Mouse (Mus musculus): ENCODE results near the gene Them7. TPM values are rescaled to one million over a fixed set of nuclear protein-coding genes. Genes with fewer than 3 reads are reported as not detected.

Them7 gene
- polyA plus RNA-seq, 1 experiment from 2014 or later: 1.1 TPM

DNA sequence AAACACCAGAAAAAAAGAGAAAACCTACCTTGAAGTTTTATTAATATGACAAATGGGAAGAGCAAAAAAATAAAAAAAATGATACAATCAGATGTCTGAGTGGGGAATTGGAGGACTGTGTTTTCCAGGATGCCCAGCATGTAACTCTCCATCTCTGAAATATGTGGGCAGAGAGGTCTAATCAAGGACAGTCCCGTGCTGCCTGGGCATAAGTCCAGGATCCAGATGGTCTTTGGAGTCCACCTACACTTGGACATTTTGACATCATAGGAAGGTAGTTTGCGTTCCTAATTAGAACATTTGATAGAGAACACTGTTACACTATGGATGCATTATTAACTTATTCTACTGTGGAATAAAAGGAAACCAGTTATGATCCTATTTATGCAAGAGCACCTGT is 33.3 kb downstream of the Them7 start:
- H3K4me3 ChIP-seq: no peak overlapping the region
- ATAC-seq (ENCODE audit: insufficient number of reproducible peaks, low FRiP score): no peak
- H3K4me2 ChIP-seq: no peak overlapping the region
- WGBS: 60% methylated on average over 2 of the region's 2 CpGs
- no peak overlapping the region for H3K27ac ChIP-seq (ENCODE audit: poor library complexity, severe bottlenecking)
- H3K27me3 ChIP-seq (replicated peaks): peaks cover 4% of the 10 kb centered on the region; the same call in 1 of the 2 replicates
- no peaks in the 10 kb centered on the region for H3K9me3 ChIP-seq (replicated peaks)
- H3K4me1 ChIP-seq (replicated peaks): no peaks in the 10 kb centered on the region
- no peak overlapping the region for H3K9ac ChIP-seq
- H3K36me3 ChIP-seq: no peaks in the 10 kb centered on the region

DNA sequence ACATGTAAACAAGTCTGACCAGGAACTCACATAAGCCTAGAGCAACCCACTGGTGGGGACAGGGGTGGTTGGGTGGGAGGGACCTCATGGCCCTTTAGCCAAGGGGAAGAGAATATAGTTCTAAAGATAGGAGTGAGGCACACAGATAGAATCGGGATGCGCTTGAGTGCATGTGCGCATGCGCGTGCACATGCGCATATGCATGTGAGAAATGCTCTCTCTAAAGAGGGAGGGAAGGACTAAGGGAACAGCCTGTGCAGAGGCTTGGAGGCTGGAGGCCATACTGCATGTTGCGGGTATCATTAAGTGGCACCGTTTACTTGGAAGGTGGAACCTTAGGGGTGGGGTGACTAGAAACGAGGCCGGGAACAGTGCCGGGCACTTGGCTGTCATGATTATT is 37.2 kb downstream of the Them7 start:
- no peaks in the 10 kb centered on the region for H3K36me3 ChIP-seq
- H3K27ac ChIP-seq (ENCODE audit: poor library complexity, severe bottlenecking): no peak overlapping the region
- H3K9ac ChIP-seq: no peak overlapping the region
- ATAC-seq (ENCODE audit: insufficient number of reproducible peaks, low FRiP score): no peak
- no peaks in the 10 kb centered on the region for H3K9me3 ChIP-seq (replicated peaks)
- H3K4me3 ChIP-seq: no peak overlapping the region
- no peaks in the 10 kb centered on the region for H3K4me1 ChIP-seq (replicated peaks)
- 93% methylated on average over 11 of the region's 11 CpGs for WGBS
- no peak overlapping the region for H3K4me2 ChIP-seq
- H3K27me3 ChIP-seq (replicated peaks): no peaks in the 10 kb centered on the region

GRCm38 (mm10) chr2:105263219-105263618 is 39.1 kb downstream of the Them7 start:
- Histone ChIP-seq H3K36me3 (no peaks in the 10 kb centered on the region), H3K27ac (ENCODE audit: poor library complexity, severe bottlenecking) (no peak overlapping the region), H3K9ac (no peak overlapping the region), H3K4me1 (replicated peaks) (no peaks in the 10 kb centered on the region), H3K9me3 (replicated peaks) (no peaks in the 10 kb centered on the region), H3K4me3 (no peak overlapping the region), H3K27me3 (replicated peaks) (no peaks in the 10 kb centered on the region), H3K4me2 (no peak overlapping the region)
- ATAC-seq (ENCODE audit: insufficient number of reproducible peaks, low FRiP score): no peak
- WGBS: 26% methylated on average over 2 of the region's 2 CpGs

GRCm38 (mm10) chr2:105282407-105283077 is 58.4 kb downstream of the Them7 start:
- Histone ChIP-seq H3K4me3 (no peak overlapping the region), H3K27me3 (replicated peaks) (no peaks in the 10 kb centered on the region), H3K4me1 (replicated peaks) (no peaks in the 10 kb centered on the region), H3K4me2 (no peak overlapping the region), H3K27ac (ENCODE audit: poor library complexity, severe bottlenecking) (no peak overlapping the region), H3K36me3 (no peaks in the 10 kb centered on the region), H3K9me3 (replicated peaks) (peaks cover 3% of the 10 kb centered on the region; the same call in 1 of the 2 replicates), H3K9ac (no peak overlapping the region)
- no peak for ATAC-seq (ENCODE audit: insufficient number of reproducible peaks, low FRiP score)
- 63% methylated on average over 6 of the region's 6 CpGs for WGBS

DNA sequence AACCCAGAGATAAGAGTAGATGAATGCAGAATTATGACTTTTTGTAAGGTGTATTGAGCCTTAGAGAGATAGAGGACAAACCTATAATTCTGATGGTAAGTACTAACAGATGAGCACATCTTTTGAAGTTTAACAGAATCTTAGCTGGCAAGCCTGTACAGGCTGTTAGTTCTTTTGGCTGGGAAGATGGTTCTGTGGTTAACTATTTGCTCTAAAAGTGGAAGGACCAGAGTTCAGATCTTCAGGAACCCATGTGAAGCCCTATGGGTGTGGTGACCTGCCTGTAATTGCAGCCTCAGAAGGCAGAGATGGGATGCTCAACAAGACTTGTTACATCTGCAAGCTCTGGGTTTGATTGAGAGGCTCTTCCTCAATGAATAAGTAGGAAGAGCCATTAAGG is 59.7 kb downstream of the Them7 start:
- Histone ChIP-seq H3K4me2 (no peak overlapping the region), H3K4me3 (no peak overlapping the region), H3K4me1 (replicated peaks) (no peaks in the 10 kb centered on the region), H3K9ac (no peak overlapping the region), H3K27me3 (replicated peaks) (no peaks in the 10 kb centered on the region), H3K36me3 (no peaks in the 10 kb centered on the region), H3K9me3 (replicated peaks) (peaks cover 3% of the 10 kb centered on the region; the same call in 1 of the 2 replicates), H3K27ac (ENCODE audit: poor library complexity, severe bottlenecking) (no peak overlapping the region)
- no peak for ATAC-seq (ENCODE audit: insufficient number of reproducible peaks, low FRiP score)

DNA sequence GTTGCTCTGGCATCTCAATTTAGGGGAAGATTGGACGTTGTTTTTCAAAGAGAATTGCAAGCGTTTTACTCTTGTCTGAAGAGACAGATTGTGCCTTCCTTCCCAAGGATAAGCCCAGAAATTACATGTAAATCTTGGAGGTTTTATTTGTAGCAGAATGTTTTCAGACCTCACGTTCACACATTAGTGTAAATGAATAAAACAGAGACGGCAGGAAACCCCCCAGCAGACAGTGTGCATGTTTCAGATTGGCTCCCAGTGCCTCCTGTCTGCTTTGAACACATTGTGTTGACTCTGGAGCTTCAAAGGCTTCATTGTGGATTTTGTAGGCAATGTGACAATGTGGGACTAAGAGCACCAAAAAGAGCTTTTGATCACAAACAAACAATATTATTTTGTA is 60.7 kb downstream of the Them7 start:
- Histone ChIP-seq H3K27ac (ENCODE audit: poor library complexity, severe bottlenecking) (no peak overlapping the region), H3K4me3 (no peak overlapping the region), H3K9ac (no peak overlapping the region), H3K9me3 (replicated peaks) (no peaks in the 10 kb centered on the region), H3K4me2 (no peak overlapping the region), H3K36me3 (no peaks in the 10 kb centered on the region), H3K4me1 (replicated peaks) (no peaks in the 10 kb centered on the region), H3K27me3 (replicated peaks) (no peaks in the 10 kb centered on the region)
- WGBS: 68% methylated on average over 4 of the region's 4 CpGs
- ATAC-seq (ENCODE audit: insufficient number of reproducible peaks, low FRiP score): no peak

GRCm38 (mm10) chr2:105295823-105296222 is 71.7 kb downstream of the Them7 start:
- Histone ChIP-seq H3K4me2 (no peak overlapping the region), H3K27ac (ENCODE audit: poor library complexity, severe bottlenecking) (no peak overlapping the region), H3K4me3 (no peak overlapping the region), H3K9ac (no peak overlapping the region), H3K36me3 (no peaks in the 10 kb centered on the region), H3K4me1 (replicated peaks) (peaks cover 8% of the 10 kb centered on the region), H3K27me3 (replicated peaks) (no peaks in the 10 kb centered on the region), H3K9me3 (replicated peaks) (peaks cover 5% of the 10 kb centered on the region; the same call in 1 of the 2 replicates)
- 19% methylated on average over 1 of the region's 1 CpGs for WGBS
- no peak for ATAC-seq (ENCODE audit: insufficient number of reproducible peaks, low FRiP score)

GRCm38 (mm10) chr2:105298888-105299287 is 74.8 kb downstream of the Them7 start:
- Histone ChIP-seq H3K36me3 (no peaks in the 10 kb centered on the region), H3K9ac (no peak overlapping the region), H3K27ac (ENCODE audit: poor library complexity, severe bottlenecking) (no peak overlapping the region), H3K9me3 (replicated peaks) (peaks cover 5% of the 10 kb centered on the region; the same call in 1 of the 2 replicates), H3K27me3 (replicated peaks) (no peaks in the 10 kb centered on the region), H3K4me3 (no peak overlapping the region), H3K4me1 (replicated peaks) (peaks cover 8% of the 10 kb centered on the region), H3K4me2 (no peak overlapping the region)
- WGBS: 96% methylated on average over 1 of the region's 1 CpGs
- ATAC-seq (ENCODE audit: insufficient number of reproducible peaks, low FRiP score): no peak

DNA sequence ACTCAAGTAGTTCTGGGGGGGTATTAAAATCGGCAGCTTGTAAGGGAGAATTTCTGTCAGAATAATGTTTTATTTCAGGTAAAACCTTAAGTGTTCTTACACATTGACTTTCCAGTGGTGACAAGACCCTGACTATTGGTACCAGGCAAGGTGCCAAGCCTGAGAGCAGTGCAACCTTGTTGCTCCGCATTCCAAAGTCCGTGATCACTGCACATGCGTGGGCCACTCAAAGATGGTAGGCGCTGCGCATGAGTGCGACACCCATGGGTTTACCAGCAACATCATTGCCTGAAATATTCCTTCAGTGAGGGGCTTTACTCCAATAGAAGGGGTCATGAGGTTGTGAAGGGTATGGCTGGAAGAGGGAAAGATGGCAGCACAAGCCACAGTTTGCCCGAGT is 77.0 kb downstream of the Them7 start:
- H3K27me3 ChIP-seq (replicated peaks): no peaks in the 10 kb centered on the region
- WGBS: 89% methylated on average over 8 of the region's 8 CpGs
- no peak overlapping the region for H3K4me3 ChIP-seq
- H3K9ac ChIP-seq: no peak overlapping the region
- peaks cover 5% of the 10 kb centered on the region; the same call in 1 of the 2 replicates for H3K9me3 ChIP-seq (replicated peaks)
- no peak for ATAC-seq (ENCODE audit: insufficient number of reproducible peaks, low FRiP score)
- H3K4me2 ChIP-seq: no peak overlapping the region
- H3K27ac ChIP-seq (ENCODE audit: poor library complexity, severe bottlenecking): no peak overlapping the region
- H3K4me1 ChIP-seq (replicated peaks): peaks cover 7% of the 10 kb centered on the region
- no peaks in the 10 kb centered on the region for H3K36me3 ChIP-seq

GRCm38 (mm10) chr2:105301531-105301930 is 77.4 kb downstream of the Them7 start:
- H3K4me2 ChIP-seq: no peak overlapping the region
- no peaks in the 10 kb centered on the region for H3K27me3 ChIP-seq (replicated peaks)
- ATAC-seq (ENCODE audit: insufficient number of reproducible peaks, low FRiP score): no peak
- no peaks in the 10 kb centered on the region for H3K36me3 ChIP-seq
- peaks cover 5% of the 10 kb centered on the region; the same call in 1 of the 2 replicates for H3K9me3 ChIP-seq (replicated peaks)
- H3K9ac ChIP-seq: no peak overlapping the region
- H3K27ac ChIP-seq (ENCODE audit: poor library complexity, severe bottlenecking): no peak overlapping the region
- H3K4me3 ChIP-seq: no peak overlapping the region
- H3K4me1 ChIP-seq (replicated peaks): peaks cover 5% of the 10 kb centered on the region; the same call in 1 of the 2 replicates
- 45% methylated on average over 10 of the region's 10 CpGs for WGBS

DNA sequence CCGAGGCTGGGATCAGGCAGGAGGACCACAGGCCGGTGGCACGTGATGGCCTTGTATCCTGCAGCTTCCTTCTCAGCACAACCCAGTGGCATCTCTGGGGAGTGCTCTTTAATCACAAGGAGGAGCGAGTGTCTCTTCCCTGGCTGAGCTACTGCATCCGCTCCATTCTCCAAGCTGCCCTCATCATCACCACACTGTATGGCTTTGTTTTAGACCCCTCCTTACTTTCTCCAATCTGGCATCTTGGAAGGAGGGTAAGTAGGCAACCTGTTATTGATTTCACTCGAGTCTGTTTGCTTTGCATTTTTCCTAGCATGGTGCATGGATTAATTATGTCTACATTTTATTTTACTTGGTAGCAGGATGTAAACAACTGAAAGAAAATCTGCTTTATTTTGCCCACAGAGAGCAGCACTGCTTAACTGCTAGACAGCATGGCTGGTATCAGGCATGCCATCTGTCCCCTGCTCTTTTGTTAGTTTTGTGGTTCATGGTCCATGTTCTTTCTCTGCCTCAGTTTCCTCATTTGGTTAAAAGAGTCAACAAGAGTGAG is 79.9 kb downstream of the Them7 start:
- H3K4me2 ChIP-seq: no peak overlapping the region
- no peak overlapping the region for H3K4me3 ChIP-seq
- H3K36me3 ChIP-seq: no peaks in the 10 kb centered on the region
- WGBS: 56% methylated on average over 6 of the region's 6 CpGs
- H3K4me1 ChIP-seq (replicated peaks): peaks cover 4% of the 10 kb centered on the region; the same call in 1 of the 2 replicates
- peaks cover 2% of the 10 kb centered on the region; the same call in 1 of the 2 replicates for H3K9me3 ChIP-seq (replicated peaks)
- no peak overlapping the region for H3K27ac ChIP-seq (ENCODE audit: poor library complexity, severe bottlenecking)
- ATAC-seq (ENCODE audit: insufficient number of reproducible peaks, low FRiP score): no peak
- no peak overlapping the region for H3K9ac ChIP-seq
- H3K27me3 ChIP-seq (replicated peaks): no peaks in the 10 kb centered on the region

DNA sequence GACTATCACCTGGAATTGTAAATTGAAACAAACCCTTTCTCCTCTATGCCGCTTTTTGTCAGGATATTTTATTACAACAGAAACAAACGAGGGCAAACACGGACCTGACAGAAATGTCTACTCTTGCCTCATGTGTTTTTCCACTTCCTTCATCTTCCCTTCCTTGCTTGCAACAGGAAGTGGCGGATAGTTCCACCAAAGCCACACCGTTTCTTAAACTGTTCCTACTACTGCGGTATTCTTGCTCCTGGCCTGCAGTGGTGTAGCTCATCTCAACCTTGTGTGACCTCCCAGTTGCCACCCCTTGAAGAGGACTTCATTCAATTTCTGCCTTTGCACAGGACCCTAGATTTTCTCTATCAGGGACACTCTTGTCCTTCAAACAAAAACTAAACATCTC is 81.8 kb downstream of the Them7 start:
- Histone ChIP-seq H3K9me3 (replicated peaks) (no peaks in the 10 kb centered on the region), H3K27ac (ENCODE audit: poor library complexity, severe bottlenecking) (no peak overlapping the region), H3K36me3 (no peaks in the 10 kb centered on the region), H3K27me3 (replicated peaks) (no peaks in the 10 kb centered on the region), H3K4me1 (replicated peaks) (peaks cover 4% of the 10 kb centered on the region; the same call in 1 of the 2 replicates), H3K9ac (no peak overlapping the region), H3K4me2 (no peak overlapping the region), H3K4me3 (no peak overlapping the region)
- 80% methylated on average over 6 of the region's 6 CpGs for WGBS
- no peak for ATAC-seq (ENCODE audit: insufficient number of reproducible peaks, low FRiP score)

All from heart, embryonic 12.5 days (tissue).